Mouse (Mus musculus) adrenal gland, adult (tissue): ENCODE data around the gene Ror1.
A peak's percentile ranks its signal among the peaks of the same experiment; 100 is the strongest.

ENCODE experiments used
- DNase-seq, 2 experiments: peaks; one replicate each; pipeline ENCODE4 v3.0.0; 2022 to 2023; ENCODE audit warnings: low spot score in 1 of 2; ENCODE audit not compliant: inconsistent age in 2 of 2

Ror1 gene

GRCm38 (mm10) chr4:100435281-100436168, 339.9 kb downstream of the Ror1 start:
- no peak for DNase-seq

GRCm38 (mm10) chr4:100436169-100436547, 340.6 kb downstream of the Ror1 start:
- DNase-seq: peak in 1 of 2 experiments; percentile 42

- no peak for DNase-seq
Measured at GRCm38 (mm10) chr4:100446897-100447296, 351.3 kb downstream of the Ror1 start.

- DNase-seq: no peak
Measured at GRCm38 (mm10) chr4:100462493-100463120, 367.0 kb downstream of the Ror1 start.

GRCm38 (mm10) chr4:100478592-100479321, 383.2 kb downstream of the Ror1 start, which contains the start of gene Ube2u:
TSS of gene Ube2u (plus strand) at chr4:100478849.
- DNase-seq: peak; percentile 58 to 85

GRCm38 (mm10) chr4:100488447-100488846, 392.9 kb downstream of the Ror1 start:
- DNase-seq: no peak
